Mouse (Mus musculus) C2C12 (cell line): Measurements from ENCODE around the gene Hadh.

Experiments
- CTCF ChIP-seq: IDR thresholded peaks from one replicate; pipeline ENCODE4 v1.5.1; 2011; ENCODE audit not compliant: control insufficient read depth, insufficient read depth, insufficient read length
- MAX ChIP-seq: IDR thresholded peaks from one replicate; pipeline ENCODE4 v1.6.1; 2011; ENCODE audit warnings: mild to moderate bottlenecking, control low read depth
- MYOD1 ChIP-seq: IDR thresholded peaks from one replicate; pipeline ENCODE4 v1.6.1; 2011; ENCODE audit warnings: low read depth; ENCODE audit not compliant: control insufficient read depth, insufficient read length
- MYOG ChIP-seq: IDR thresholded peaks from one replicate; pipeline ENCODE4 v1.6.1; 2011; ENCODE audit not compliant: control insufficient read depth, insufficient read length; ENCODE audit errors: extremely low read depth
- USF1 ChIP-seq: IDR thresholded peaks from one replicate; pipeline ENCODE4 v1.6.1; 2011; ENCODE audit warnings: low read depth, mild to moderate bottlenecking, control low read depth, moderate library complexity

DNA sequence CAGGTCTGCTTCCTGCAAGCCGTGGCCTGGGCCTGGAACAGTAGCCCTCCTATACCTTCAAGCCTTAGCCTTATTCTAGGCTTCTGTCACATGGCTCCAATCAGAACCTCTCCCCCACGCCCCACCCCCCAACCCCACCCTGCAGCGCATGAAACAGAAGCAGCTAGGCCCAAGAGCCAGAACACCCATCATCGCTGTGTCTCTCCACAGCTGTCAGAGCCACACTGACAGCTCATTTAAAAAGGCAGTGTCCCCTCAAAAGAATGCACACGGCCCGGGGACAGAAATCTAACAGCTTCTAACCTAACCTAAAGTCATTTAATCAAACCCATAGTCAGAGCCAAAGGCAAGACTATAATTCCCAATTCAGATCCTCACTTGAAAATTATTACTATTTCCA, 34.8 kb downstream of the Hadh start:
- TF ChIP-seq MYOG (no peak), USF1 (no peak), CTCF (no peak), MYOD1 (no peak), MAX (no peak)
